In the genomic region with DNA sequence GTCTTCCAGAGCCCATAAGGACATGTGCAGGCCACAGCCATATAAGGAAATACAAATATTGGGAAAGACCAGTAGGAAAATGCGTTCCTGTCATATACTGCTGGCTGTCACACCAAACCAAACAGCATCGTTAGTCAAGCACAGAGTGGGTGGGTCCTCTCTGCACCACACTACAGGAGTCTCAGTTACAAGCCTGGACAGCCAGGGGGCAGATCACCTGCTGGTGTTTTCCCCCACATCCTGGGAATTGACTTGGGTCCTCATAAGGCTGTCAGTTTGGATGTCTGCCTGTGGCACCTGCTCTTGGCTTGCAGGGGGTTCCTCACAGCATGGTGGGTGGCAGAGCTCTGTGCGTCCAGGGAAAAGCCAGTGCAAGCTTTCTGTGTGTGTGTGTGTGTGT, we compare ENCODE assay signal across 11 mouse cellular contexts.
"Had no signal": no experiment of that assay in that cellular context is flagged by ENCODE, and none has a peak within 500 bp of the region (broad histone marks: within the 10 kb centered on the region; RNA-seq: fewer than 3 reads in every experiment).

No protein-coding gene starts in this region.

- DNase-seq: kidney, adult 2 months; kidney, postnatal 36 days; left cerebral cortex, postnatal 4 days; lung, postnatal 4 days; retina, postnatal 1 day; thymus, postnatal 4 days had no signal

- H3K9me3 ChIP-seq: limb, embryonic 13.5 days; midbrain, embryonic 15.5 days; neural tube, embryonic 13.5 days; stomach, embryonic 15.5 days had no signal

- H3K27ac ChIP-seq: limb, embryonic 13.5 days; midbrain, embryonic 15.5 days; neural tube, embryonic 13.5 days; stomach, embryonic 15.5 days had no signal

- H3K4me3 ChIP-seq: limb, embryonic 13.5 days; midbrain, embryonic 15.5 days; neural tube, embryonic 13.5 days; stomach, embryonic 15.5 days had no signal

- H3K36me3 ChIP-seq: limb, embryonic 13.5 days; midbrain, embryonic 15.5 days; neural tube, embryonic 13.5 days; stomach, embryonic 15.5 days had no signal

- H3K9ac ChIP-seq: limb, embryonic 13.5 days; midbrain, embryonic 15.5 days; neural tube, embryonic 13.5 days; stomach, embryonic 15.5 days had no signal

- H3K4me2 ChIP-seq: limb, embryonic 13.5 days; midbrain, embryonic 11.5 days; midbrain, embryonic 15.5 days; neural tube, embryonic 13.5 days; stomach, embryonic 15.5 days had no signal

- ATAC-seq: midbrain, embryonic 15.5 days had no signal
